Mouse (Mus musculus): ENCODE measurements around the gene 5330417H12Rik.

GRCm38 (mm10) chr7:107602913-107603312, 22.0 kb downstream of the 5330417H12Rik start:
- TF ChIP-seq POLR2AphosphoS5 (IDR thresholded peaks at IDR 0.05; ENCODE audit: insufficient replicate concordance, low read depth, low read length) (no peak), CTCF (IDR thresholded peaks at IDR 0.05; ENCODE audit: low read depth, low read length) (no peak), TAL1 (conservative IDR thresholded peaks at IDR 0.05; ENCODE audit: low read depth, low read length) (no peak), GATA1 (IDR thresholded peaks at IDR 0.05; ENCODE audit: borderline replicate concordance, low read length) (no peak)
